Mouse (Mus musculus) limb, embryonic 14.5 days (tissue): Measurements from ENCODE around the gene Litaf. TPM values are rescaled to one million over a fixed set of nuclear protein-coding genes. Genes with fewer than 3 reads are reported as not detected.

ENCODE experiments used
- ATAC-seq: fragments of 200-750 bp; cut with Nextera tagmentation; 2 replicates; pipeline ENCODE4 v1.8.0; 2017; ENCODE audit warnings: low read depth, moderate number of reproducible peaks, moderate TSS enrichment; ENCODE audit not compliant: low FRiP score
- DNase-seq: peaks from one replicate; pipeline ENCODE4 v3.0.0-alpha.2; 2015; ENCODE audit warnings: low spot score
- H3K27ac ChIP-seq: fragments of 300-500 bp; sonication (generic); replicated peaks from 2 replicates; pipeline ENCODE4 v1.5.1; 2014; ENCODE audit warnings: low read depth, mild to moderate bottlenecking, low read length, moderate library complexity, mixed read lengths
- H3K27me3 ChIP-seq: fragments of 300-500 bp; sonication (generic); 2 replicates; pipeline ENCODE4 v1.6.1; 2014; ENCODE audit warnings: low read length, mixed read lengths; ENCODE audit not compliant: control insufficient read depth, insufficient read depth
- H3K36me3 ChIP-seq: fragments of 300-500 bp; sonication (generic); 2 replicates; pipeline ENCODE4 v1.6.1; 2014; ENCODE audit warnings: mild to moderate bottlenecking, low read length, moderate library complexity, mixed read lengths; ENCODE audit not compliant: control insufficient read depth, insufficient read depth
- H3K4me1 ChIP-seq: fragments of 300-500 bp; sonication (generic); 2 replicates; pipeline ENCODE4 v1.6.1; 2014; ENCODE audit warnings: antibody characterized with exemption, low read length, mixed read lengths; ENCODE audit not compliant: control insufficient read depth, insufficient read depth
- H3K4me2 ChIP-seq: fragments of 300-500 bp; sonication (generic); replicated peaks from 2 replicates; pipeline ENCODE4 v1.6.1; 2014; ENCODE audit warnings: low read depth, mild to moderate bottlenecking, low read length, moderate library complexity; ENCODE audit not compliant: severe bottlenecking
- H3K4me3 ChIP-seq: fragments of 300-500 bp; sonication (generic); replicated peaks from 2 replicates; pipeline ENCODE4 v1.5.1; 2014; ENCODE audit warnings: low read length
- H3K9ac ChIP-seq: fragments of 300-500 bp; sonication (generic); 2 replicates; pipeline ENCODE4 v1.6.1; 2014; ENCODE audit warnings: mild to moderate bottlenecking, low read depth, low read length, moderate library complexity; ENCODE audit not compliant: severe bottlenecking
- H3K9me3 ChIP-seq: fragments of 300-500 bp; sonication (generic); 2 replicates; pipeline ENCODE4 v1.6.1; 2016; ENCODE audit warnings: low read length; ENCODE audit not compliant: control insufficient read depth
- POLR2A ChIP-seq: fragments of 200-500 bp; IDR thresholded peaks from 2 replicates; pipeline ENCODE4 v1.8.0; 2012; ENCODE audit warnings: inconsistent platforms, mild to moderate bottlenecking, moderate library complexity, borderline replicate concordance; ENCODE audit not compliant: insufficient read depth, insufficient read length; ENCODE audit errors: extremely low read depth
- WGBS: fragments of 180-500 bp; shearing (Covaris S2); extraction: QIAGEN DNeasy Blood & Tissue Kit; methylation state at CpG from one replicate; pipeline ENCODE4 v1.1.7; 2014; 5-methylcytosine and 5-hydroxymethylcytosine counted together
- polyA plus RNA-seq, 2 experiments: library from polyadenylated mRNA; depleted of rRNA in 1 of 2; stranded (reverse) in 1 of 2; unstranded in 1 of 2; fragments of >200 nt; fragmentation: Nextera tagmentation in 1 of 2; extraction: Ambion mirVana in 1 of 2; gene quantifications; 2 replicates each; pipeline versions ENCODE4 v1.2.1 to v1.2.3; 2012 to 2014

The Litaf gene
- polyA plus RNA-seq, 2 experiments, result 79.8 to 103 TPM

DNA sequence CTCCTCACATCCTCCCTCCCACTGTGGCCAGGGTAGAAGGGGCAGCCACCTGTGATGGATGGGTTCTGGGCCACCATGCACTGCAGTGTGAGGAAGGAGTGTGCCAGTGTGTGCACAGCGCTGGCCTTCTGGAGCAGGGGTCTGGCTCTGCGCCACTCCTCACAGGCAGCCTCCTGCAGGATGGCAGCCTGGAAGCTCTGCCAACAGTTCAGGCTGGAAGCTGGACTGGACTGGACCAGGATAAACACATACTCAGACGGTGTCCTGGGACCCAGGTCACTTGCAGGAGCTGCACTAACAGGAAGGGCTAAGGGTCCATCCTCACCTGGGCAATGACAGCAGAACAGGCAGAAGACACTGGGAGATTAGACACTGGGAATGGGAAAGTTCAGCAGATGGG, 132.6 kb downstream of the Litaf start:
- DNase-seq (no peak), ATAC-seq (no peak)
- WGBS, result 87% methylated on average over 3 of the region's 3 CpGs
- no peak overlapping the region for H3K27ac ChIP-seq
- no peak overlapping the region for H3K4me3 ChIP-seq
- H3K36me3 ChIP-seq, result no peaks in the 10 kb centered on the region
- H3K9me3 ChIP-seq, result no peaks in the 10 kb centered on the region
- no peaks in the 10 kb centered on the region for H3K27me3 ChIP-seq
- TF ChIP-seq POLR2A, result no peak
- H3K4me2 ChIP-seq, result no peak overlapping the region
- no peak overlapping the region for H3K9ac ChIP-seq
- H3K4me1 ChIP-seq, result no peaks in the 10 kb centered on the region

DNA sequence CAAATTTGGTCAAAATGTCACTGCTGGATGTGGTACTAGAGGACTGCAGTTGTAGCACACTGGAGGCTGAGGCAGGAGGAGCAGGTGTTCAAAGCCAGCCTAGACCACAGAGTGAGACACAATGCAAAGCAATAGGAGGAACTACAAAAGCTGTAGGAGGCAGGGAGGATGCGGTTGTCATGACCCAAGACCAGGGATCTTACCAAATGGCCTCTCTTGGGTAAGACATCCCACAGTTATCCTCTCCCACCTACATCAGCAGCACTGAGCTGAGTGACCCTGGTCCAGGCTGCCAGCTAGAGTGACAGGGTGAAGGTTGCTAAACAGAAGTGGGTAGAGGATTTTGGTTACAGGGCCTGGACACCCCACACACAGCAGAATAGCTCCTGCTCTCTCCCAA, 138.9 kb downstream of the Litaf start:
- no peaks in the 10 kb centered on the region for H3K27me3 ChIP-seq
- no peak overlapping the region for H3K4me2 ChIP-seq
- no peak overlapping the region for H3K4me3 ChIP-seq
- no peak overlapping the region for H3K27ac ChIP-seq
- H3K36me3 ChIP-seq, result no peaks in the 10 kb centered on the region
- WGBS, result 95% methylated on average over 1 of the region's 1 CpGs
- DNase-seq, result no peak
- no peak for ATAC-seq
- H3K4me1 ChIP-seq, result peaks cover 5% of the 10 kb centered on the region; the same call in 1 of the 2 replicates
- H3K9me3 ChIP-seq, result no peaks in the 10 kb centered on the region
- no peak for TF ChIP-seq POLR2A
- H3K9ac ChIP-seq, result no peak overlapping the region

DNA sequence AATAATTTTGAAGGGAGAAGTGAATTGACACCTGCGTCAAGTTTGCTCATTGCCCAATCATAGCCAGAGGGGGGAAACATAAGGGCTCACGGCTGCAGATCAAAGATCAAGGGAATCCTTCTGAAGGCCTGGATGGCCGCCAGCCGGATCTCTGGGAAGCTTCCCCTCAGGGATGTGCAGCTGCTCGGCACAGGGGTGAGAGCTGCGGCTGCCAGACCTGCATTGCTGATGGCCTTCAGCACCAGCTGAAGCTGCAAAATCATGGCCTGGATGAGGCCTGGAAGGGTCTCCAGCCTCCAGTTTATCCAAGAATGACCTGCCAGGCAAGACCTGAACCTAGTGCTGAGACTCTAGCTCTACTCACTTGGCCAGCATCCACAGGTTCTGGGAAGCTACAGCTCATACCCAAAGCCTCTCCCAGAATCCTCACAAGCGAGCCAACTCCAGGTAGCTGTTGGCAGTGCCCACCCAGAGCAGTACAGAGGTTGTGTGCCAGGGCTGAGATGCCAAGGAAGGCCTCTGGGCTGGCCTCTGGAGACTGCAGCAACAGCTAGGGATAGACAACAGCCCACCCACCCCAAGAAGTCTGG, 140.3 kb downstream of the Litaf start:
- Histone ChIP-seq H3K27ac (no peak overlapping the region), H3K4me2 (no peak overlapping the region), H3K27me3 (no peaks in the 10 kb centered on the region), H3K4me1 (peaks cover 5% of the 10 kb centered on the region; the same call in 1 of the 2 replicates), H3K9ac (no peak overlapping the region), H3K36me3 (no peaks in the 10 kb centered on the region), H3K9me3 (no peaks in the 10 kb centered on the region), H3K4me3 (no peak overlapping the region)
- DNase-seq (peak; percentile 66), ATAC-seq (no peak)
- no peak for TF ChIP-seq POLR2A
- whole genome bisulfite sequencing, result 18% methylated on average over 7 of the region's 7 CpGs

DNA sequence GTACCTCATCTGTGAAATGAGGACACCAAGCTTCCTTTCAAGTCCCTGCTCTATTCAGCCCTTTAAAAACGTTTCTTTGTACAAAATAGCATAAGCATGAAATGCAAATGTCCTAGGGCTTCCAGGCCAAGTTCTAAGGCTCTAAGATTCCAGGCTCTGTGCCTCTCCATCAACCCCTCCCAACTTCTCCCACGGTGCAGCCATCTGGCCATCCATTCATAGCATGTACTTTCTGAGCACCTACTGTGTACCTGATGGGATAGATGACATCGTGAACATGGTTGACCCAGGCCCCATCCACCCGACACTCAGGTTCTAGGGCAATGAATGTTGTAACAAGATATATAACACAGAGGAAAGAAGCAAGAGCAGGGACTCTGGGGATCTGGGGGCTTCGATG, 142.4 kb downstream of the Litaf start:
- Histone ChIP-seq H3K27me3 (no peaks in the 10 kb centered on the region), H3K36me3 (no peaks in the 10 kb centered on the region), H3K4me1 (peaks cover 5% of the 10 kb centered on the region; the same call in 1 of the 2 replicates), H3K27ac (no peak overlapping the region), H3K9ac (no peak overlapping the region), H3K4me2 (no peak overlapping the region), H3K4me3 (no peak overlapping the region), H3K9me3 (no peaks in the 10 kb centered on the region)
- TF ChIP-seq POLR2A, result no peak
- no peak for DNase-seq
- WGBS, result 77% methylated on average over 5 of the region's 5 CpGs
- no peak for ATAC-seq

DNA sequence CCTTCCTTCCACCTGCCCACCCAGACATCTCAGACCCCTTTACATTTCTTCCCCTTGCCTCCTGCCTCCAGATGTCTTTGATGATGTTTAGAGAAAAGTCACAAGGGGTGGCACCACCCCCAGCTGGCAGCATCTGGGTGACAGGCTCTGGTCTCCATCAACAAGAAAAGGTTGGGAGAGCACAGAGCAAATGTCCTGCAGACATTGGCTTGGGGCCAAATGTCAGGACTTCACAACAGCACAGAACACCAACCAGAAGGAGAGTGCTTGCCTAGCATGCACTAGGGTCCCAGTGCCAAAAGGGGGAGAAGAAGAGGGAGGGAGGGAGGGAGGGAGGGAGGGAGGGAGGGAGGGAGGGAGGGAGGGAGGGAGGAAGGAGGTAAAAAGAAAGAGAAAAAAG, 146.1 kb downstream of the Litaf start:
- H3K4me3 ChIP-seq, result no peak overlapping the region
- H3K4me2 ChIP-seq, result no peak overlapping the region
- no peaks in the 10 kb centered on the region for H3K36me3 ChIP-seq
- H3K9ac ChIP-seq, result no peak overlapping the region
- peaks cover 3% of the 10 kb centered on the region; the same call in 1 of the 2 replicates for H3K4me1 ChIP-seq
- ATAC-seq (no peak), DNase-seq (no peak)
- no peaks in the 10 kb centered on the region for H3K9me3 ChIP-seq
- H3K27me3 ChIP-seq, result no peaks in the 10 kb centered on the region
- TF ChIP-seq POLR2A, result no peak
- H3K27ac ChIP-seq, result no peak overlapping the region

DNA sequence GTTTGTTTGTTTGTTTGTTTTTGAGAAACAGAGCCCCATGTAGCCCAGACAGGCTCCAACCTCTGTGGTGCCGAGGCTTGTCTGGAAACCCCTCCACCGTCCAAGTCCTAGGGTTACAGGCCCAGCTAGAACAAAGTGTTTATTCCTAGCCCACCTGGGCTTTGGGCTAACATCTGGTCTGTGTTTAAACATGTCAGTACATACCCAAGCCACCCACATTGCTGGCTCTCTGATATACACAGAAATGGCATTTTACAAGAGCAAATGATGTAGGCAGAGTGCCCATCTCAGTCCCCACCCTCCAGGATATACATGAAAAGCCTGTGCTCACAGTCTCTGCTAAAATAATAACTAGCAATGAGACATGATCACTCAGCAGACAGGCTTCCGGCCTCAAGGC, 149.7 kb downstream of the Litaf start:
- no peak overlapping the region for H3K9ac ChIP-seq
- peak; percentile 29 for DNase-seq
- no peak overlapping the region for H3K27ac ChIP-seq
- H3K4me1 ChIP-seq, result peaks cover 3% of the 10 kb centered on the region; the same call in 1 of the 2 replicates
- H3K9me3 ChIP-seq, result no peaks in the 10 kb centered on the region
- WGBS, result 25% methylated on average over 3 of the region's 3 CpGs
- no peak for TF ChIP-seq POLR2A
- no peak overlapping the region for H3K4me2 ChIP-seq
- ATAC-seq, result peak; percentile 37; the same call in 1 of the 2 replicates
- H3K27me3 ChIP-seq, result no peaks in the 10 kb centered on the region
- H3K36me3 ChIP-seq, result no peaks in the 10 kb centered on the region
- no peak overlapping the region for H3K4me3 ChIP-seq
